In genomic region chrX:162158142-162158541, GRCm38 (mm10) we compare ENCODE assay signal across 9 mouse cellular contexts. TPM values are rescaled to one million over a fixed set of nuclear protein-coding genes. Genes with fewer than 3 reads are reported as not detected.
DNase-seq lines count a peak whose midpoint lies in the region; ATAC-seq and TF ChIP-seq lines count a peak whose summit lies in the region.
"Had no signal": no experiment of that assay in that cellular context is flagged by ENCODE, and none has a peak within 500 bp of the region (broad histone marks: within the 10 kb centered on the region; RNA-seq: fewer than 3 reads in every experiment).

No protein-coding gene starts in this region.

- no peak for ATAC-seq in intestine, postnatal 0 days
- no peak for ATAC-seq in midbrain, embryonic 14.5 days (ENCODE audit: low FRiP score, low TSS enrichment)
- no peak for ATAC-seq in monocyte, adult 5-6 weeks (replicated peaks; ENCODE audit: insufficient number of reproducible peaks, low FRiP score, low TSS enrichment, poor library complexity, severe bottlenecking)

- 39% methylated on average over 5 of the region's 5 CpGs for WGBS in forebrain, embryonic 10.5 days
- 47% methylated on average over 5 of the region's 5 CpGs for WGBS in intestine, postnatal 0 days
- WGBS in midbrain, embryonic 14.5 days = 39% methylated on average over 5 of the region's 5 CpGs

- no peaks in the 10 kb centered on the region for H3K9me3 ChIP-seq in forebrain, embryonic 10.5 days
- H3K9me3 ChIP-seq in intestine, postnatal 0 days (ENCODE audit: control insufficient read depth) = no peaks in the 10 kb centered on the region
- no peaks in the 10 kb centered on the region for H3K9me3 ChIP-seq in midbrain, embryonic 14.5 days (ENCODE audit: control insufficient read depth, low read length)

- DNase-seq in left cerebral cortex, postnatal 4 days = peak; percentile 1
- DNase-seq in left cerebral cortex, postnatal 36 days (ENCODE audit: low spot score in 2 of 2) = no peak
- no peak for DNase-seq in forebrain, embryonic 10.5 days (ENCODE audit: extremely low spot score, low spot score)
- no peak for DNase-seq in midbrain, embryonic 14.5 days
- no peak for DNase-seq in ovary, postnatal 14 days (ENCODE audit: low spot score)
- DNase-seq in thymus, adult 18-20 months = no peak

- peak overlapping the region; percentile 65 for H3K4me3 ChIP-seq in forebrain, embryonic 10.5 days
- H3K4me3 ChIP-seq in intestine, postnatal 0 days (ENCODE audit: low read depth, low read length) = peak overlapping the region; percentile 47
- peak overlapping the region; percentile 57 for H3K4me3 ChIP-seq in midbrain, embryonic 14.5 days (replicated peaks; ENCODE audit: low read depth, low read length)

- peaks cover 97% of the 10 kb centered on the region for H3K27me3 ChIP-seq in forebrain, embryonic 10.5 days (ENCODE audit: poor library complexity, severe bottlenecking)
- 0 out of 2 replicates have a peak, but pooled peaks cover 6% of the 10 kb centered on the region for H3K27me3 ChIP-seq in intestine, postnatal 0 days (replicated peaks; ENCODE audit: control insufficient read depth, insufficient read depth, low read length)
- H3K27me3 ChIP-seq in midbrain, embryonic 14.5 days (ENCODE audit: control insufficient read depth, insufficient read depth, low read length) = 0 out of 2 replicates have a peak, but pooled peaks cover 3% of the 10 kb centered on the region

- intact Hi-C loops in left cerebral cortex, postnatal 4 days (cut with DNase I) = loop anchor here (2.0 kb wide), 1 partner anchor 121 kb away; no protein-coding TSS in a partner anchor
- intact Hi-C loops in left cerebral cortex, postnatal 36 days (cut with DNase I) = loop anchor here (10.0 kb wide), 1 partner anchor 173 kb away; no protein-coding TSS in a partner anchor

- no peak overlapping the region for H3K9ac ChIP-seq in intestine, postnatal 0 days (ENCODE audit: low read depth, low read length)
- H3K9ac ChIP-seq in midbrain, embryonic 14.5 days (replicated peaks; ENCODE audit: low read length) = peak overlapping the region; percentile 67

- no peak overlapping the region for H3K27ac ChIP-seq in forebrain, embryonic 10.5 days
- H3K27ac ChIP-seq in intestine, postnatal 0 days (ENCODE audit: low read depth, low read length) = no peak overlapping the region
- peak overlapping the region; percentile 74; the same call in 1 of the 2 replicates for H3K27ac ChIP-seq in midbrain, embryonic 14.5 days (replicated peaks; ENCODE audit: low read depth, low read length)

- peaks cover 22% of the 10 kb centered on the region for H3K4me1 ChIP-seq in forebrain, embryonic 10.5 days
- no peaks in the 10 kb centered on the region for H3K4me1 ChIP-seq in intestine, postnatal 0 days (replicated peaks; ENCODE audit: control insufficient read depth, insufficient read depth, low read length)
- H3K4me1 ChIP-seq in midbrain, embryonic 14.5 days (ENCODE audit: control insufficient read depth, insufficient read depth, low read length) = 0 out of 2 replicates have a peak, but pooled peaks cover 7% of the 10 kb centered on the region

- peak overlapping the region; percentile 81 for H3K4me2 ChIP-seq in intestine, postnatal 0 days (replicated peaks; ENCODE audit: low read depth)
- H3K4me2 ChIP-seq in midbrain, embryonic 14.5 days (ENCODE audit: low read length) = peak overlapping the region; percentile 70

- H3K36me3 ChIP-seq in forebrain, embryonic 10.5 days (replicated peaks) = no peaks in the 10 kb centered on the region
- H3K36me3 ChIP-seq in intestine, postnatal 0 days (ENCODE audit: control insufficient read depth, insufficient read depth) = no peaks in the 10 kb centered on the region
- no peaks in the 10 kb centered on the region for H3K36me3 ChIP-seq in midbrain, embryonic 14.5 days (ENCODE audit: control insufficient read depth, insufficient read depth, low read length)

- no peak for TF ChIP-seq CTCF in intestine, postnatal 0 days (IDR thresholded peaks at IDR 0.05; ENCODE audit: low read depth)

RNA-seq across cellular contexts. Expression of gene Nhs, which starts 1.4 kb away (rescaled TPM):
- total RNA-seq in left cerebral cortex, postnatal 4 days (2021) = 1 to 10 TPM; 7.6 to 9.5 TPM
- 1 to 10 TPM; 2.4 to 4.7 TPM for total RNA-seq in left cerebral cortex, postnatal 36 days (2021)
- polyA plus RNA-seq in forebrain, embryonic 10.5 days (2016; fragmentation: Nextera tagmentation; extraction: Ambion mirVana) = 2.8 TPM in 2 replicates
- 0.34 and 0.37 TPM in 2 replicates for polyA plus RNA-seq in intestine, postnatal 0 days (2015; fragmentation: Nextera tagmentation; extraction: Ambion mirVana)
- 3.7 and 3.8 TPM in 2 replicates for polyA plus RNA-seq in midbrain, embryonic 14.5 days (2014; fragmentation: Nextera tagmentation; extraction: Ambion mirVana)
- not detected in 3 replicates for total RNA-seq in monocyte, adult 5-6 weeks (2017)
- total RNA-seq: hematopoietic stem cell, adult 5-6 weeks had no signal
